Mouse (Mus musculus): ENCODE measurements around the gene Asic2. TPM values are rescaled to one million over a fixed set of nuclear protein-coding genes. Genes with fewer than 3 reads are reported as not detected.
A peak's percentile ranks its signal among the peaks of the same experiment; 100 is the strongest.

The Asic2 gene
- total RNA-seq, 2 experiments from 2014 or later: 55.9 to 61.9 TPM

GRCm38 (mm10) chr11:81613869-81614620 is 354.2 kb downstream of the Asic2 start:
- DNase-seq (ENCODE audit: low spot score in 2 of 2): no peak

- DNase-seq (ENCODE audit: low spot score in 2 of 2): peak; percentile 85 to 96
Measured at GRCm38 (mm10) chr11:81612798-81613540, 355.3 kb downstream of the Asic2 start.

- DNase-seq (ENCODE audit: low spot score in 2 of 2): peak; percentile 19 to 58
Measured at GRCm38 (mm10) chr11:81611948-81612797, 356.1 kb downstream of the Asic2 start.

GRCm38 (mm10) chr11:81610506-81610905 is 357.8 kb downstream of the Asic2 start:
- DNase-seq (ENCODE audit: low spot score in 2 of 2): no peak

- no peak for DNase-seq (ENCODE audit: low spot score in 2 of 2)
Measured at GRCm38 (mm10) chr11:81602971-81603370, 365.3 kb downstream of the Asic2 start.

- no peak for DNase-seq (ENCODE audit: low spot score in 2 of 2)
Measured at GRCm38 (mm10) chr11:81601736-81602135, 366.5 kb downstream of the Asic2 start.

GRCm38 (mm10) chr11:81597601-81598000 is 370.7 kb downstream of the Asic2 start:
- no peak for DNase-seq (ENCODE audit: low spot score in 2 of 2)

- DNase-seq (ENCODE audit: low spot score in 2 of 2): peak; percentile 52 to 73
Measured at GRCm38 (mm10) chr11:81595235-81595634, 373.0 kb downstream of the Asic2 start.

GRCm38 (mm10) chr11:81592776-81593175 is 375.5 kb downstream of the Asic2 start:
- DNase-seq (ENCODE audit: low spot score in 2 of 2): no peak

- DNase-seq (ENCODE audit: low spot score in 2 of 2): no peak
Measured at GRCm38 (mm10) chr11:81590911-81591310, 377.3 kb downstream of the Asic2 start.

- peak; percentile 59 to 85 for DNase-seq (ENCODE audit: low spot score in 2 of 2)
Measured at GRCm38 (mm10) chr11:81588630-81589029, 379.6 kb downstream of the Asic2 start.

- peak in 1 of 2 experiments; percentile 37 for DNase-seq (ENCODE audit: low spot score in 2 of 2)
Measured at GRCm38 (mm10) chr11:81587942-81588341, 380.3 kb downstream of the Asic2 start.

GRCm38 (mm10) chr11:81587114-81587513 is 381.1 kb downstream of the Asic2 start:
- no peak for DNase-seq (ENCODE audit: low spot score in 2 of 2)

- DNase-seq (ENCODE audit: low spot score in 2 of 2): no peak
Measured at GRCm38 (mm10) chr11:81584506-81584905, 383.8 kb downstream of the Asic2 start.

- no peak for DNase-seq (ENCODE audit: low spot score in 2 of 2)
Measured at GRCm38 (mm10) chr11:81583195-81583594, 385.1 kb downstream of the Asic2 start.

- no peak for DNase-seq (ENCODE audit: low spot score in 2 of 2)
Measured at GRCm38 (mm10) chr11:81582161-81582560, 386.1 kb downstream of the Asic2 start.

- no peak for DNase-seq (ENCODE audit: low spot score in 2 of 2)
Measured at GRCm38 (mm10) chr11:81579753-81580152, 388.5 kb downstream of the Asic2 start.

- DNase-seq (ENCODE audit: low spot score in 2 of 2): peak in 1 of 2 experiments; percentile 60
Measured at GRCm38 (mm10) chr11:81570406-81570805, 397.9 kb downstream of the Asic2 start.

GRCm38 (mm10) chr11:81564857-81565256 is 403.4 kb downstream of the Asic2 start:
- DNase-seq (ENCODE audit: low spot score in 2 of 2): peak in 1 of 2 experiments; percentile 45

GRCm38 (mm10) chr11:81560374-81560773 is 407.9 kb downstream of the Asic2 start:
- DNase-seq (ENCODE audit: low spot score in 2 of 2): no peak

GRCm38 (mm10) chr11:81543189-81543588 is 425.1 kb downstream of the Asic2 start:
- no peak for DNase-seq (ENCODE audit: low spot score in 2 of 2)
